Mouse (Mus musculus): ENCODE results near the gene Ist1.

GRCm38 (mm10) chr8:109706076-109706873 is 13.2 kb upstream of the Ist1 start:
- TF ChIP-seq CTCF (IDR thresholded peaks at IDR 0.05; ENCODE audit: low read depth, low read length) (no peak), POLR2A (IDR thresholded peaks at IDR 0.05; ENCODE audit: extremely low read depth, insufficient read depth, low read length) (no peak)

All from liver, adult 2 months (tissue).